Mouse (Mus musculus): ENCODE results near the gene Rnf111. TPM values are rescaled to one million over a fixed set of nuclear protein-coding genes. Genes with fewer than 3 reads are reported as not detected.

Rnf111 gene
- polyA plus RNA-seq, 1 experiment from 2014 or later = 32.9 TPM

DNA sequence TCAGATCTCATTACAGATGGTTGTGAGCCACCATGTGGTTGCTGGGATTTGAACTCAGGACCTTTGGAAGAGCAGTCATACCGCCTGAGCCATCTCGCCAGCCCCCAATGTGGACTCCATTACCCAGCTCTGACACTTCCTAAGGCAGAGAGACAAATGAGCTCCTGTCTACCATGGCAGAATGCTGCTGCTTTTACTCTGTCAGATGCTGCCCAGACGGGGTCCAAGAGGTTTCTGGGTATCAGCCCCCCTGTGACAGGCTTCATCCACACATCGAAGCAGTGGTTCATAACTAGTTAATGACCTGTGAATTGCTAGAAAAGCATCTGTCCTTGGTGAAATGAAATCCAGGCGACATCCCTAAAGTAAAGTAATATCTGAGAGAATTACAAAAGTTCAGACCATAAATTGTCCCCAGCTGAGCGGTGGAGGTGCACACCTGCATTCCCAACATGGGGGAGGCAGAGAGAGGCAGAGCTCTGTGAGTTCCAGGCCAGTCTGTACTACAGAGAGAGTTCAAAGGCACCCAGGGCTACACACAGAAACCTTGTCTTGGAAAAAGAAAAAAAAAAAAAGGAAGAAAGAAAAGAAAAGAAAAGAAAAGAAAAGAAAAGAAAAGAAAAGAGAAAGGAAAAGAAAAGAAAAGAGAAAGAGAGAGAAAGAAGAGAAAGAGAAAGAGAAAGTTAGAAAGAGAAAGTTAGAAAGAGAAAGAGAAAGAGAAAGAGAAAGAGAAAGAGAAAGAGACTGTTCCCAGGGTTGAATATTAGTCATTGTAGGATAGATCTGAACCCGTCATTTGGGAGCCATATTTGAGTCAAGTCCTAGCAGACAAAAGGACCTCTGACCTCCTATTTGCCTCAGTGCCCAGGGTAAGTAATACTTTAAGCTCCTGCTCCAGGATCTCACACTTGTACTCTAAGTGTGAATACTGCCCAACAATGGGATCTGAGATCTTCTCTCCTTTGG is 123.7 kb downstream of the Rnf111 start:
- Histone ChIP-seq H3K27me3 (ENCODE audit: control insufficient read depth, insufficient read depth, low read length) (no peaks in the 10 kb centered on the region), H3K9ac (replicated peaks; ENCODE audit: low read length) (no peak overlapping the region), H3K4me1 (ENCODE audit: control insufficient read depth, insufficient read depth, low read length) (no peaks in the 10 kb centered on the region), H3K9me3 (replicated peaks; ENCODE audit: control insufficient read depth, low read length) (no peaks in the 10 kb centered on the region), H3K4me2 (ENCODE audit: low read depth, low read length) (no peak overlapping the region), H3K27ac (replicated peaks; ENCODE audit: low read depth, low read length) (no peak overlapping the region), H3K36me3 (replicated peaks; ENCODE audit: control insufficient read depth, insufficient read depth, low read depth, low read length) (no peaks in the 10 kb centered on the region; the same call in 1 of the 2 replicates), H3K4me3 (ENCODE audit: low read depth, low read length) (no peak overlapping the region)
- ATAC-seq (replicated peaks; ENCODE audit: insufficient number of reproducible peaks, low FRiP score, low TSS enrichment, low read depth) (no peak), DNase-seq (ENCODE audit: low spot score) (no peak)
- 77% methylated on average over 7 of the region's 7 CpGs for WGBS

Small RNA genes within 50 kb of the gene (microRNA-seq; reads per million reads assigned to microRNA genes)
- 10.8 reads per million, percentile 12 among the genes with 10 or more reads in this experiment for gene Mir5626 (ENCODE audit: borderline number of aligned reads)

Other genes with a start within 250 kb of the Rnf111 start
- gene Ccnb2, start 82.2 kb downstream of the Rnf111 start, polyA plus RNA-seq (2014; fragmentation: Nextera tagmentation; extraction: Ambion mirVana) = 235 and 253 TPM in 2 replicates
- 52.6 and 61.9 TPM in 2 replicates for gene Sltm, start 39.0 kb upstream of the Rnf111 start, polyA plus RNA-seq (2014; fragmentation: Nextera tagmentation; extraction: Ambion mirVana)
- 0.14 and 0.21 TPM in 2 replicates for gene Gm10642, start 152.5 kb upstream of the Rnf111 start, polyA plus RNA-seq (2014; fragmentation: Nextera tagmentation; extraction: Ambion mirVana)
- gene Mindy2, start 153.4 kb upstream of the Rnf111 start, polyA plus RNA-seq (2014; fragmentation: Nextera tagmentation; extraction: Ambion mirVana) = 6.5 and 7.8 TPM in 2 replicates
- gene Adam10, start 175.3 kb upstream of the Rnf111 start, polyA plus RNA-seq (2014; fragmentation: Nextera tagmentation; extraction: Ambion mirVana) = 62.9 and 70.3 TPM in 2 replicates

Data from embryonic facial prominence, embryonic 11.5 days (tissue).